Mouse (Mus musculus) liver, embryonic 11.5 days (tissue): ENCODE measurements around the gene Nox3. TPM values are rescaled to one million over a fixed set of nuclear protein-coding genes. Genes with fewer than 3 reads are reported as not detected.

Experiments used
- ATAC-seq: fragments of 200-750 bp; cut with Nextera tagmentation; replicated peaks from 2 replicates; pipeline ENCODE4 v1.8.0; 2017; ENCODE audit warnings: moderate number of reproducible peaks, mild to moderate bottlenecking, moderate TSS enrichment, moderate library complexity; ENCODE audit not compliant: low FRiP score
- DNase-seq: peaks from one replicate; pipeline ENCODE4 v3.0.0-alpha.2; 2017; ENCODE audit warnings: low spot score
- H3K27ac ChIP-seq: fragments of 300-500 bp; sonication (generic); 2 replicates; pipeline ENCODE4 v1.5.1; 2014; ENCODE audit warnings: mild to moderate bottlenecking, low read depth, low read length, control low read depth
- H3K27me3 ChIP-seq: fragments of 300-500 bp; sonication (generic); replicated peaks from 2 replicates; pipeline ENCODE4 v1.6.1; 2014; ENCODE audit warnings: low read length, mixed read lengths; ENCODE audit not compliant: control insufficient read depth, insufficient read depth
- H3K36me3 ChIP-seq: fragments of 300-500 bp; sonication (generic); 2 replicates; pipeline ENCODE4 v1.6.1; 2014; ENCODE audit warnings: mild to moderate bottlenecking, low read length, moderate library complexity, mixed read lengths; ENCODE audit not compliant: control insufficient read depth, insufficient read depth
- H3K4me1 ChIP-seq: fragments of 300-500 bp; sonication (generic); replicated peaks from 2 replicates; pipeline ENCODE4 v1.6.1; 2014; ENCODE audit warnings: low read length, mixed read lengths; ENCODE audit not compliant: control insufficient read depth, insufficient read depth
- H3K4me2 ChIP-seq: fragments of 300-500 bp; sonication (generic); 2 replicates; pipeline ENCODE4 v1.6.1; 2014; ENCODE audit warnings: mild to moderate bottlenecking, control low read depth, moderate library complexity
- H3K4me3 ChIP-seq: fragments of 300-500 bp; sonication (generic); 2 replicates; pipeline ENCODE4 v1.5.1; 2014; ENCODE audit warnings: low read depth, low read length, control low read depth
- H3K9ac ChIP-seq: fragments of 300-500 bp; sonication (generic); 2 replicates; pipeline ENCODE4 v1.6.1; 2014; ENCODE audit warnings: low read depth, low read length, control low read depth
- H3K9me3 ChIP-seq: fragments of 300-500 bp; sonication (generic); 2 replicates; pipeline ENCODE4 v1.6.1; 2016; ENCODE audit warnings: low read length, inconsistent platforms, mixed read lengths; ENCODE audit not compliant: control insufficient read depth
- whole genome bisulfite sequencing: fragments of 180-500 bp; shearing (Covaris S2); extraction: QIAGEN DNeasy Blood & Tissue Kit; methylation state at CpG from one replicate; pipeline ENCODE4 v1.1.7; 2014; 5-methylcytosine and 5-hydroxymethylcytosine counted together
- polyA plus RNA-seq: library from polyadenylated mRNA; unstranded; fragments of >200 nt; fragmentation: Nextera tagmentation; extraction: Ambion mirVana; gene quantifications from 2 replicates; pipeline ENCODE4 v1.2.1, GENCODE M21; 2014

Nox3 gene
- polyA plus RNA-seq, 1 experiment from 2014 or later = not detected

DNA sequence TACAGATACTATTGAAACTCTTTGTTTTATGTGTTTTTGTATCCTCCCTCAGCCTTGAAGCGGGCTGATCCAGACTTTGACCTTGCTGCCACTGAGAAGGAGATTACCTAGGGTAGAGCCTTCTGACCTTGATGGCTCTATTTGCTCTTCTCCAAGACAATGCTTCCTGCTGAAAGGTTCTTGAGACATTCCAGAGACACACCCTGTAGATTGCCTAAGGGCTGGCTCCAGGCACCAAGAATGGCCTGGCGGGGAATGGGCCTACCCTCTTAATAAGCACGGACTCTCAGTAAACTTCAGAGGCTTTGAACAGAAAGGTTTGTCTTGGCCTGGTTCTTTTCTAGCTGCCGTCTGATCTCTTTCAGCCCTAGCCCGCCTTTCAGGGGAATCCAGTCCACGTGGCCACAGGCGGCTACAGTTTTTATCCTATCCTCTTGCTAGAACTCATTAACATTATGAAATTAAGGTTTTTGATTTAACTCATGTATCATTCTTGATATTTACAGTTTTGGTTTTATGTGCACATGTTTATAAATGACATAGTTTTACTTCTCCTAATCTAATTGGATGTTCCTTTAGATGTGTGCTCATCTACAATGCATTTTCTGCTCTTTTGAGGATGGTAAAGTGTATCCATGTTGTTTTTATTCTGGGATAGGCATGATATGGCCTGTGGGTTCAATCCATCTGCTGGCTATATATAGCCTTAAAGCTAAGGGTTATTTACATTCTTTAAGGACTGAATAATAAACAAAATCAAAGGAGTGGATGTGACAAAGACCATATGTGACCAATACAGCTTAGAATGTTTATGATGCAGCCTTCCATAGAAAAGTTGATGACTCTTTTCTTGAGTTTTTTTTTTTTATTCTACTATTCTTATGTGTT lies 79.5 kb downstream of the Nox3 start:
- Histone ChIP-seq H3K9ac (no peak overlapping the region), H3K27me3 (no peaks in the 10 kb centered on the region), H3K4me3 (no peak overlapping the region), H3K36me3 (no peaks in the 10 kb centered on the region), H3K27ac (no peak overlapping the region), H3K4me1 (no peaks in the 10 kb centered on the region), H3K4me2 (no peak overlapping the region), H3K9me3 (no peaks in the 10 kb centered on the region)
- WGBS = 58% methylated on average over 7 of the region's 7 CpGs
- no peak for ATAC-seq
- no peak for DNase-seq

GRCm38 (mm10) chr17:3615553-3615952 lies 80.5 kb downstream of the Nox3 start:
- no peak overlapping the region for H3K27ac ChIP-seq
- H3K9ac ChIP-seq = no peak overlapping the region
- ATAC-seq (no peak), DNase-seq (no peak)
- no peaks in the 10 kb centered on the region for H3K27me3 ChIP-seq
- no peak overlapping the region for H3K4me2 ChIP-seq
- no peaks in the 10 kb centered on the region for H3K9me3 ChIP-seq
- H3K36me3 ChIP-seq = no peaks in the 10 kb centered on the region
- WGBS = 48% methylated on average over 1 of the region's 1 CpGs
- no peaks in the 10 kb centered on the region for H3K4me1 ChIP-seq
- no peak overlapping the region for H3K4me3 ChIP-seq

GRCm38 (mm10) chr17:3611781-3612075 lies 84.3 kb downstream of the Nox3 start:
- Histone ChIP-seq H3K4me2 (no peak overlapping the region), H3K9me3 (no peaks in the 10 kb centered on the region), H3K27ac (no peak overlapping the region), H3K27me3 (no peaks in the 10 kb centered on the region), H3K36me3 (no peaks in the 10 kb centered on the region), H3K4me1 (no peaks in the 10 kb centered on the region), H3K9ac (no peak overlapping the region), H3K4me3 (no peak overlapping the region)
- ATAC-seq = no peak
- 70% methylated on average over 5 of the region's 5 CpGs for WGBS
- DNase-seq = no peak

- H3K9me3 ChIP-seq = no peaks in the 10 kb centered on the region
- H3K4me3 ChIP-seq = no peak overlapping the region
- peak overlapping the region; percentile 27; the same call in 1 of the 2 replicates for H3K4me2 ChIP-seq
- no peaks in the 10 kb centered on the region for H3K4me1 ChIP-seq
- no peaks in the 10 kb centered on the region for H3K36me3 ChIP-seq
- no peaks in the 10 kb centered on the region for H3K27me3 ChIP-seq
- DNase-seq = no peak
- H3K27ac ChIP-seq = no peak overlapping the region
- 36% methylated on average over 21 of the region's 21 CpGs for WGBS
- no peak overlapping the region for H3K9ac ChIP-seq
- no peak for ATAC-seq
These were observed 84.9 kb downstream of the Nox3 start for GRCm38 (mm10) chr17:3610928-3611780.

- 68% methylated on average over 7 of the region's 7 CpGs for WGBS
- Histone ChIP-seq H3K4me3 (no peak overlapping the region), H3K9me3 (no peaks in the 10 kb centered on the region), H3K27ac (no peak overlapping the region), H3K27me3 (no peaks in the 10 kb centered on the region), H3K36me3 (no peaks in the 10 kb centered on the region), H3K4me2 (no peak overlapping the region), H3K9ac (no peak overlapping the region), H3K4me1 (no peaks in the 10 kb centered on the region)
- ATAC-seq = no peak
- DNase-seq = no peak
These were observed 85.7 kb downstream of the Nox3 start for GRCm38 (mm10) chr17:3610307-3610754.

DNA sequence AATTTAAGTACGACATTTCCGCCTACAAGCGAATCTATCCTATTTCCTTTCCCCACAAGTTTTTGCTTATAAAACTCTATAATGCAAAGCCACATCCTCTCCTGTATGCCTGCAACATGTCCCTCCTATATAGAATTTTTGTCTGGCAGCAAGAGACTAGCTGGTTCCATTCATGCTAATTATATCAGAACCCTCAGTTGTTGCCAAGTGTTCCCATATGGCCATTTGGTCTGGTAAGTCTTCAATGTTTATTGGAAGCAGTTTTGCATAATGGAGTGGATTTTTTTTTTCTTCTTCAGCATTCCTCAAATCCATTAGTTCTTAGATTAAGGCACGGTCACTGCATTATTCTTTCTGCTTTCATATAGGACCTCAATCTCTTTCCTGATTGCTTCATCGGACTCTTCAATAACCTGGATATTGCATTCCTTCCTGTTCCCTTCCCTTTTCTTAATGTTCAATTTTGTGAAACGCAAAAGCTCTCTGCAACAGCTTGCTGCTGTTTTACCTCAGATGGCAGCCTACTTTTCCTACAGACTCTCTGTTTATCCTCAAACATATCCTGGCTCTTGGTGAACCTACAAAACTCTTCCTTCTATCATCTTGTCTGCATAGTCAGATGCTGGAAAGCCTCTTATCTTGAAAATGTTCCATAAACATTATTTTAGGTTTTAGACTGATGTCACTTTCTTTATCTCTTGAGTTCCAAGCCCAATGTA lies 92.9 kb downstream of the Nox3 start:
- Histone ChIP-seq H3K9ac (no peak overlapping the region), H3K9me3 (no peaks in the 10 kb centered on the region), H3K4me3 (no peak overlapping the region), H3K27ac (no peak overlapping the region), H3K4me2 (no peak overlapping the region), H3K27me3 (no peaks in the 10 kb centered on the region), H3K4me1 (no peaks in the 10 kb centered on the region), H3K36me3 (no peaks in the 10 kb centered on the region)
- 85% methylated on average over 6 of the region's 6 CpGs for WGBS
- DNase-seq (no peak), ATAC-seq (no peak)

- H3K4me2 ChIP-seq = no peak overlapping the region
- H3K27ac ChIP-seq = no peak overlapping the region
- ATAC-seq (no peak), DNase-seq (no peak)
- H3K27me3 ChIP-seq = no peaks in the 10 kb centered on the region
- 65% methylated on average over 1 of the region's 1 CpGs for WGBS
- no peak overlapping the region for H3K4me3 ChIP-seq
- H3K9me3 ChIP-seq = no peaks in the 10 kb centered on the region
- no peaks in the 10 kb centered on the region for H3K4me1 ChIP-seq
- no peaks in the 10 kb centered on the region for H3K36me3 ChIP-seq
- no peak overlapping the region for H3K9ac ChIP-seq
These were observed 97.7 kb downstream of the Nox3 start for GRCm38 (mm10) chr17:3598393-3598792.

DNA sequence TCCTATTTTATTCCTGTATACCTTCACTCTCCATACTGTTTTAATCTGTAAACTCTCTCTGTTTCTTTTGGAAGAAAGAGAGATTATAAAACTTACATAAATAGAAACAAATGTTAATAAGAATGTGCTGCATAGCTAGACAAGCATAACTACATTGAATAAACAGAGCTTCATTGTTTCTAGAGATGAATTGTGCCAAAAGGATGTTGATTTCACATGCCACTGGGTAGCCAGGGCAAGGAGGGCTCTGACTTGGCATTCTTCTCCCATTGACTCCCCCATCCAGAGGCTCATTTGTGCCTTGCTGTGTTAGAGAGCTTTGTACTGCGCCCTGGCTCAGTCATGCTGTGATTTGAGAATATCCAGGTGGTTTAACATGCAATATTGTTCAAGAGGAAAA lies 98.2 kb downstream of the Nox3 start:
- ATAC-seq = no peak
- Histone ChIP-seq H3K4me2 (no peak overlapping the region), H3K4me1 (no peaks in the 10 kb centered on the region), H3K27me3 (no peaks in the 10 kb centered on the region), H3K36me3 (no peaks in the 10 kb centered on the region), H3K9ac (no peak overlapping the region), H3K4me3 (no peak overlapping the region), H3K27ac (no peak overlapping the region), H3K9me3 (no peaks in the 10 kb centered on the region)
- no peak for DNase-seq
- WGBS = 57% methylated on average over 1 of the region's 1 CpGs
